Mouse (Mus musculus): ENCODE results near the gene Ackr2. TPM values are rescaled to one million over a fixed set of nuclear protein-coding genes. Genes with fewer than 3 reads are reported as not detected.

The Ackr2 gene
- polyA plus RNA-seq, 1 experiment = not detected

DNA sequence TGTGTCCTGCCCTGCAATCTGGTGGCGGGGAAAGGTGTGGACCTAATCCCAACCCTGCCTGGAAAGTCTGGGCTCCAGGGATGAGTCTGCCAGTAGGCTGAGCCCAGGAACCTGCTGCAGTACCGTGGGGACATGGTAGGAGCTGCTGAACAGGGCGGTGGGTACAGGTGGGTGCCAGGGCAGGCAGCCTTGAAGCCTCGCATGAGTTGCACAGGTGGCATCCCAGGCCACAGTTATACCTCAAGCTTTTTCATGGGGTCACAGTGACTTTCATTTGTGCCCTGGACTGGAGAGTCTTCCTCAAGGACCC is 52.9 kb downstream of the Ackr2 start:
- TF ChIP-seq POLR2A (IDR thresholded peaks at IDR 0.05; ENCODE audit: low read depth, low read length) (no peak), CTCF (IDR thresholded peaks at IDR 0.05; ENCODE audit: borderline replicate concordance, insufficient read depth, low read length) (no peak)
- no peak overlapping the region for H3K27ac ChIP-seq (ENCODE audit: insufficient read depth, low read length)
- H3K4me3 ChIP-seq (ENCODE audit: insufficient read depth, low read length) = no peak overlapping the region
- H3K4me1 ChIP-seq (ENCODE audit: control insufficient read depth, insufficient read depth, low read length) = 0 out of 2 replicates have a peak, but pooled peaks cover 2% of the 10 kb centered on the region

DNA sequence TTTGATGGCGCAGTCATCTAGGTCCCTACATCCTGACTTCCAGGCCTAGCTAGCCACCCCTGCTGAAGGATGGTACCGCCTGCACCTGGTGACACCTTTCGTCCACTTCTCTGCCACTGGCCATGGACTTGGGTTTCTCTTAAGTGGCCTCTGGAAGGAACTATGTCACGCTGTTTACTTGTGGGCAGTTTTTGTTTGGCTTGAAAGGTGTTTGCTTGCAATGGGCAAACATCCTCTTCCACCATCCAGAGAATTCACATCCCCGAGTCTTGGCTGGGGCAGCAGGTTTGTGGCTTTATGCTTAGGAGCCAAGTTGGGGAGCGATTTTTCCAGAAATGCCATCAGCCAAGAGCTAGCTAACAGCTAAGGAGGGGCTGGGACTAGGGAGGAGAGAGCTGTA is 54.4 kb downstream of the Ackr2 start:
- H3K4me1 ChIP-seq (ENCODE audit: control insufficient read depth, insufficient read depth, low read length) = 0 out of 2 replicates have a peak, but pooled peaks cover 2% of the 10 kb centered on the region
- no peak overlapping the region for H3K27ac ChIP-seq (ENCODE audit: insufficient read depth, low read length)
- TF ChIP-seq POLR2A (IDR thresholded peaks at IDR 0.05; ENCODE audit: low read depth, low read length) = no peak
- no peak for TF ChIP-seq CTCF (IDR thresholded peaks at IDR 0.05; ENCODE audit: borderline replicate concordance, insufficient read depth, low read length)
- H3K4me3 ChIP-seq (ENCODE audit: insufficient read depth, low read length) = no peak overlapping the region

GRCm38 (mm10) chr9:121959966-121960635 is 61.9 kb downstream of the Ackr2 start:
- TF ChIP-seq CTCF (IDR thresholded peaks at IDR 0.05; ENCODE audit: borderline replicate concordance, insufficient read depth, low read length) = no peak
- TF ChIP-seq POLR2A (IDR thresholded peaks at IDR 0.05; ENCODE audit: low read depth, low read length) = no peak
- Histone ChIP-seq H3K4me1 (ENCODE audit: control insufficient read depth, insufficient read depth, low read length) (peaks cover 7% of the 10 kb centered on the region; the same call in 1 of the 2 replicates), H3K27ac (ENCODE audit: insufficient read depth, low read length) (no peak overlapping the region), H3K4me3 (ENCODE audit: insufficient read depth, low read length) (no peak overlapping the region)

Other genes starting within 250 kb of the Ackr2 start
- 9.3 and 11.2 TPM in 2 replicates for gene Sec22c, start 192.9 kb upstream of the Ackr2 start, polyA plus RNA-seq (2011; ENCODE audit: insufficient read length, low read depth, missing spikeins)
- gene Ss18l2, start 188.0 kb upstream of the Ackr2 start, polyA plus RNA-seq (2011; ENCODE audit: insufficient read length, low read depth, missing spikeins) = 46.9 and 59.7 TPM in 2 replicates
- gene Nktr, start 179.2 kb upstream of the Ackr2 start, polyA plus RNA-seq (2011; ENCODE audit: insufficient read length, low read depth, missing spikeins) = 134 and 169 TPM in 2 replicates
- 30.4 and 36.6 TPM in 2 replicates for gene Zfp651, start 139.0 kb upstream of the Ackr2 start, polyA plus RNA-seq (2011; ENCODE audit: insufficient read length, low read depth, missing spikeins)
- gene Klhl40, start 120.7 kb upstream of the Ackr2 start, polyA plus RNA-seq (2011; ENCODE audit: insufficient read length, low read depth, missing spikeins) = not detected in 2 replicates
- not detected in 2 replicates for gene Hhatl, start 105.8 kb upstream of the Ackr2 start, polyA plus RNA-seq (2011; ENCODE audit: insufficient read length, low read depth, missing spikeins)
- gene Ccdc13, start 58.9 kb upstream of the Ackr2 start, polyA plus RNA-seq (2011; ENCODE audit: insufficient read length, low read depth, missing spikeins) = not detected in 2 replicates
- 96.1 and 101 TPM in 2 replicates for gene Higd1a, start 40.0 kb upstream of the Ackr2 start, polyA plus RNA-seq (2011; ENCODE audit: insufficient read length, low read depth, missing spikeins)
- not detected in 2 replicates for gene Cyp8b1, start 17.9 kb downstream of the Ackr2 start, polyA plus RNA-seq (2011; ENCODE audit: insufficient read length, low read depth, missing spikeins)
- 0.98 TPM in 1 of 2 replicates, not detected in the other for gene Fam198a, start 52.6 kb downstream of the Ackr2 start, polyA plus RNA-seq (2011; ENCODE audit: insufficient read length, low read depth, missing spikeins)
- 6.2 and 7.6 TPM in 2 replicates for gene Pomgnt2, start 98.8 kb downstream of the Ackr2 start, polyA plus RNA-seq (2011; ENCODE audit: insufficient read length, low read depth, missing spikeins)
- 48.8 and 51.2 TPM in 2 replicates for gene Snrk, start 218.9 kb downstream of the Ackr2 start, polyA plus RNA-seq (2011; ENCODE audit: insufficient read length, low read depth, missing spikeins)

All from embryonic fibroblast, embryonic 13.5 days (primary cell).